Mouse (Mus musculus): ENCODE data around the gene Olfr341.

The Olfr341 gene

DNA sequence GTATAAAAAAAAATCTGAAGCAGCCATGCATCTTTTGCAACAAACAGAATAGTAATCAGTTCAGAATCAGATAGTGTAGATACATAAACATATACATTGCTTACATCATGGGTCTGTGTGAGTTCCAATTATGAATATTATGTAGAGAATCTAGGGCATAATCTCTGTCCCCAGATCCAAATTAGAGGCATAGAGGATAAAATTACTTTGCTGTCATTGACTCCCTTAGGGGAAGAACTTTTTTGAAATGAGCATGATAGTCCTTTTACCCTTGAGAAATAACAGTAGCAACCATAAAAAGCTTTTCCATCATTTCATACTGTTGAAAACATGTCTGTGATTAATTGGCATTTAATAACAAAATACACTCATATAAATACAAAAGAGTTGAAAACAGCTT lies at the start of gene Olfr341:
Gene Olfr341, minus strand, starts transcription at position 101 of the 400 bp plus-strand sequence.
- no peak for DNase-seq (ENCODE audit: low spot score in 2 of 2)

DNA sequence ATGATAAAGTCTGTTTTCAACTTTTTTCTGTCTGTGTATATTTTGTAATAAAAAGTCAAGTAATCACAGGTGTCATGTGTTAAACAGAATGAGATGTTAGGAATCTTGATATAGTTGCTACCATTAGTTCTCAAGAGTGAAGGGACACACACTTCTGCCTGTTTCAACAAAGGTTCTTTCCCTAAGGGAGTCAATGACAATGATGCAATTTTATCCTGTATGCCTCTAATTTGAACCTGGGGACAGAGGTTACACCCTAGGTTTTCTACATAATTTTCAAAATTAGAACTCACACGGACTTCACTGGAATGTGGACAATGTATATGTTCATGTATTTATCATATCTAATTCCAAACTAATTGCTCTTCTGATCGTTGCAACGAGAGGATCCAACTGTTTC lies 42.4 kb upstream of the Olfr341 start, which contains the start of gene Olfr342:
Gene Olfr342, plus strand, starts transcription at position 301 of the 400 bp plus-strand sequence.
- DNase-seq (ENCODE audit: low spot score in 2 of 2), result no peak

- DNase-seq (ENCODE audit: low spot score in 2 of 2), result no peak
These were observed 8.6 kb downstream of the Olfr341 start for GRCm38 (mm10) chr2:36473634-36474033.

- no peak for DNase-seq (ENCODE audit: low spot score in 2 of 2)
These were observed 30.0 kb downstream of the Olfr341 start, which contains the start of gene Olfr340 for GRCm38 (mm10) chr2:36452287-36452686. Gene Olfr340, plus strand, starts transcription at chr2:36452587.

Measured in spleen, postnatal 4 days (tissue).